Mouse (Mus musculus): ENCODE results near the gene Rnf5.

The Rnf5 gene

DNA sequence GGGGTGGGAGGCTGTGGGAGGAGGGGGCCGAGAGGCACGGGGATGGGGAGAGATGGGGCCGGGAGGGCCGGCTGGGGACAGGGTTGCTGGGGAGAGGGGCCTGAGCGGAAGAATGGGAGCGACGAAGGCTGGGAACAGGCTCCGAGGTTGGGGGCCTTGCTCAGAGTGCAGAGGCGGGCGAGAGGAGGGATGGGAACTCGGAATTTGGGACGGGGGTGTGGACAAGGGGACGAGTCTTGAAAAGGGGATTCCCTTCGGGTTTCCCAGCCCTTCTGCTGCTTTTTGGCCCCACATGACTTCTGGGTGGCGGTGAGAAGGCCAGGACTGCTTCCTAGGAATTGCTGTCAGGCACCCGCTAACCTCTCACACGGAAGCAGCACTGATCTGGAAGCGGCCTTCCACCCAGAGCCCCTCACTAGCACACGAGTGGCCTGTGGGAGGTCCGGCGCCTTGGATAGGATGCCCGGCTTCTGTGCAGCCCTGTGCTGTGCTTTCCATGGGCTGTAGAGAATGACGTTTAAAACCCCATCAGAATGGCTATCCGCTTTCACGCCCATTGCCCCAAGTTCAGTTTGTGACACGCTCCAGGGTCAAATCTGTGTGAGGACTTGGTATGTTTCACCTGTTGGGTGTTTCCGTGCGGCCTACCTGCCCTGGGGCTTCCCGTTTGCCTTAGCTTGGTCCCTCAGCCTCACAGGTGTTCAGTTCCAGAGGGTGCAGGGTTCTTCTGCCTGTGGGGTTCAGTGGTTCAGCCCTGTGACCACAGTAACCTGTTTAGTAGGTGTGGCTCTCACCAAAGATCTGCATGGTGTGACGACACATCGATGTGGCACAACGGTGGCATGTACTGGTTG lies 2.9 kb upstream of the Rnf5 start:
- no peak for DNase-seq (ENCODE audit: extremely low read depth, low read depth, low spot score)

- no peak for DNase-seq (ENCODE audit: extremely low read depth, low read depth, low spot score)
Measured at GRCm38 (mm10) chr17:34605609-34606008, 2.1 kb upstream of the Rnf5 start.

GRCm38 (mm10) chr17:34604511-34605237 lies 1.2 kb upstream of the Rnf5 start:
- DNase-seq (ENCODE audit: extremely low read depth, low read depth, low spot score) = no peak

- DNase-seq (ENCODE audit: extremely low read depth, low read depth, low spot score) = peak; percentile 91
Measured at GRCm38 (mm10) chr17:34604061-34604508, 595 bp upstream of the Rnf5 start, which contains the start of gene Agpat1. Agpat1 (plus strand) TSS chr17:34604262.

- no peak for DNase-seq (ENCODE audit: extremely low read depth, low read depth, low spot score)
Measured at GRCm38 (mm10) chr17:34601796-34602195, 1.7 kb downstream of the Rnf5 start.

GRCm38 (mm10) chr17:34599891-34600290 lies 3.6 kb downstream of the Rnf5 start:
- DNase-seq (ENCODE audit: extremely low read depth, low read depth, low spot score) = no peak

DNA sequence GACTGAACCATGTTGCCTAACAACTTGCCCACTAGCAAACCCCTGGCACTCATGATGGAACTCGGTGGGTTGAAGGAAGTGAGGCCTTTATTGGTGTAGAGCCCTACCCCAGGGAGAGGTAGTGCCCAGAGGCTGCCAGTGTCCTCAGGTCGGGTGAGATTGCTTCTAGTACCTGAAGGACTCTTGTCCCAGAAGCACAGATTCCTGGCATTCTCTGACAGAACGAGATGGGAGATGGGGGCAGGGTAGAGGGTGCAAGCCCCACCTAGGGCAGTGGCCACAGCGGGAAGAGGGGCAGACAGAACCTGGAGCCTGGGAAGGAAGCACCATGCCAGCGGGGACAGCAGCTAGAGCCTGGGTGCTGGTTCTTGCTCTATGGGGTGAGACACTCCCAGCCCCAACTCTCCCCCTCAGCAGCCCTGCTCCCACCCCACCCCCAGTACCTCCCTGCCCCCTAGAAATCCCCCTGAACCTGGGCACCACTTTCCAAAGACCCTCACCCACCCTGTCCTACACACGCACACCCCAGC lies 5.9 kb downstream of the Rnf5 start, which contains the start of gene Ager:
Ager (plus strand) TSS at position 297 of the 530 bp plus-strand sequence.
- no peak for DNase-seq (ENCODE audit: extremely low read depth, low read depth, low spot score)

DNA sequence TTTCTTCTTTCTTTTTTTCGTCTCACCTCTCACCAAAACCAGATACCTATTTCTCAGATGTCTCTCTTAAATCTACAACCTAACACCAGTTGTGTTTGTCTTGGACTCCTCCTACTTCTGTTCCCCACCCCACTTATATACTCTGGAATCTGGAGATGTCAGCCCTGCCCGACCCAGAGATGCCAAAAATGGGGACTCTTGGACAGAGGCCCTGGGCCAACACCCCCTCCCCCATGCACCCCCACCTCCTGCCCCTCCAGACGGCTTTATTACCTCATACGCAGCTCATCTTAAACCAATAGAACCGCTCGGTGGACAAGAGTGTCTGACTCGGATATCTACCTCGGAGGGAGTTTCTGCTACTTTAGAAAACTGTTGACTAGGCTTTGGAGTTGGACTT lies 7.4 kb downstream of the Rnf5 start:
- DNase-seq (ENCODE audit: extremely low read depth, low read depth, low spot score) = no peak

DNA sequence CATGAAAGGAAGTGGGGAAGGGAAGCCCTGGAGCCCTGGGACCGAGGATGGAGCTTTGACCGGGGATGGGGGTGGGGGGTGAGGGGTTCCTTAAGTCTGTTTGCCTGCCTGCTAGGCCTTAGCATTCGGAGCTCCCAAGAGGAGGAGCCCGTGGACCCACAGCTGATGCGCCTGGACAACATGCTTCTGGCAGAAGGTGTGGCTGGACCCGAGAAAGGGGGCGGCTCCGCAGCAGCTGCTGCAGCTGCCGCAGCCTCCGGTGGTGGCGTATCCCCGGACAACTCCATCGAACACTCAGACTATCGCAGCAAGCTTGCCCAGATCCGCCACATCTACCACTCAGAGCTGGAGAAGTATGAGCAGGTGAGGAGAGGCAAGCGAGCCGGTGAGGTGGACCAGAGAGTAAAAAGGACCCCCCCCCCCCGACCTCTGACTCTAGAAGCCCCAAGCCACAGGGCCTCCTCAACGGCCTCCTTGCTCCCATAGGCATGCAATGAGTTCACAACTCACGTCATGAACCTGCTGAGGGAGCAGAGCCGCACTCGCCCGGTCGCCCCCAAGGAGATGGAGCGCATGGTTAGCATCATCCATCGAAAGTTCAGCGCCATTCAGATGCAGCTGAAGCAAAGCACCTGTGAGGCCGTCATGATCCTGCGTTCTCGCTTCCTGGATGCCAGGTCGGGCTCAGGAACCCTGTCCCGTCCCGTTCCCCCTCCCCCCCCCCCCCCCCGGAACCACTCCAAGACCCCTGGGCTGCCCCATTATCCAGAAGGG lies 9.6 kb downstream of the Rnf5 start:
- DNase-seq (ENCODE audit: extremely low read depth, low read depth, low spot score) = no peak

DNA sequence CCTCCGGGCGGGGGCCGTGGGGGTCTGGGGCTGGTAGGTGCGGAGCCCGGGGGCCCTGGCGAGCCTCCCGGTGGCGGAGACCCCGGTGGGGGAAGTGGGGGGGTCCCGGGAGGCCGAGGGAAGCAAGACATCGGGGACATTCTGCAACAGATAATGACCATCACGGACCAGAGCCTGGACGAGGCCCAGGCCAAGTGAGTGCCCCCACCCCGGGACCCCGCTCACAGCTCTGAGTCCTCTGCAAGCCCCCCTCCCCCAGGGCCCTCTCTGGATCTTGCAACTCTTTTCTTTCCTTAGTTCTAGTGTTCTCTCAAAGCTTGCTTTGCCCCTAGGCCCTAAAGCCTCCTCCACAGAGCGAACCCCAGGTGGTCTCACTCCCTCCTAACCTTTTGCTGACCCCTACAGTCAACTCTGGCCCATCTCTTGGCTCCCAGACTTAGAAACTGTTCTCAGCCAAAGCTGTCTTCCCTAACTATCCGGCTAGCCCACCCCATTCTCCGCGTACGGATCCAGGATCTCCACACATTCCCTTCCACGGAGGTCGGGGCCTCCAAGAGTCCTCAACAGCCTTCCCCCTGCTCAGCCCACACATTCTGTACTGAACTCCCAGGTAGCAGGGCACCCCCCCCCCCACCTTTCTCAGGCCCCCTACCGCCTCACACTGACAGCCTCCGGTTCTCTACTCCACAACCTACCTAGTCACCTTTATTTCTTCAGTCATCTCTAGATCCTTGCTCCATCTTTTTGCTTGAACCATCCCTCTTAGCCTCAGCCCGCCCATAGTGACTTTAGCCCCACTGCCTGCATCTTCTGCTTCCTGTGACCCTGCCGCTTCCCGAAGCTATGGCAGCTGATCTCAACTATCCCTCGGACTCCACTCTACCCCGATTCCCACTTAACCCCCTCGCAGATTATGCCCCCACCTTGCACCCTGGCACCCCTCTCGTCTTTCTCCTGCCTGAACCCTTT lies 10.6 kb downstream of the Rnf5 start:
- DNase-seq (ENCODE audit: extremely low read depth, low read depth, low spot score) = no peak

DNA sequence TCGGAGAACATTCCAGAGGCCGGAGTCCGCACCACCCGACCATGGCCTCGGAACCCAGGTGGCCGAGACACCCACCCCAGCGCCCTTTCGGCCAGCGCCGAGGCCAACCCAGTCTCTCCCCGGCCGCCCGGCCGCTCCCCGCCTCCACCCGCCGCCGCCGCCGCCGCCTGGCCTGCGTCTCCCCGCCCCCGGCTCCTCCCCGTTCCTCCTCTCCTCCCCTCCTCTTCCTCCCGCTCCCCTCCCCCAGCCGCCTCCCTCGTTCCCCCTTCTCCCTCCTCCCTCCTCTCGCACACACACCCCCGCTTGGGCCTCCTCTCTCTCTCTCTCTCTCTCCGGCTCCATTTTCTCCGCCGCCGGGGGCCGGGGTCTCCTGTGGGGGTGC lies 11.5 kb downstream of the Rnf5 start:
- no peak for DNase-seq (ENCODE audit: extremely low read depth, low read depth, low spot score)

GRCm38 (mm10) chr17:34591029-34591993 lies 12.2 kb downstream of the Rnf5 start, which contains the start of gene Pbx2:
Pbx2 (plus strand) TSS chr17:34591266.
- no peak for DNase-seq (ENCODE audit: extremely low read depth, low read depth, low spot score)

DNA sequence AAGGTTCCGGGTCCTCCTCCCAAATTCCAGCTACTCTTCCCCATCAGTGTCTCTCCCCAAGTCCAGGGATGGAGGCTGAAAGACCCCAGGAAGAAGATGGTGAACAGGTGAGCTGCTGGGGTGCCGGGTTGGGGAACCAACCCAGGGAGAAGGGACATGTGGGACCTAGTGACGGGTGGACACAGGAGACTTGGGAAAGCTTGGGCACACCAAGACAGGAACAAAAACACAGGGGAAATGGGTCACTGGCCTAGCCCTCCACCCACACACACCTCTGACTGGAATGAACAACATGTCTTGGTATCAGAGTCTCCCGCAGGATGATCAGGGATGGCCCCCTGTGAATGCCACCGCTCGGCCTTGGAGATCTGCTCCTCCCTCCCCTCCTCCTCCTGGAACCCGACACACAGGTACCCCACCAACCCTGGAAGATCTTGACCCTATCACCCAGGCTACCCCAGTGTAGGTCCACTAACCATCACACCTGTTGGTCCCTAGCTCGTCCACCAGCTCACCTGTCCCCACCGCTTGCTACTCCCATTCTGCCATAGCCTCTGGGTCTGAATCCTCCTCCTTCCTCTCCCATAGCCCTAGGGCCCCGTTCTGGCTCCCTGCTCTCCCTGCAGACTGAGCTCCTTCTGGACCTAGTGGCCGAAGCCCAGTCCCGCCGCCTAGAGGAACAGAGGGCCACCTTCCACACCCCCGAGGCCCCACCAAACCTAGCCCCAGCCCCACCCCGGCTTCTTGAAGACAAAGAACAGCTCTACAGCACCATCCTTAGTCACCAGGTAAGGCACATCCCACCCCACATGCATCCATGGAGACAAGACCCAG lies 13.1 kb downstream of the Rnf5 start:
- DNase-seq (ENCODE audit: extremely low read depth, low read depth, low spot score) = no peak

GRCm38 (mm10) chr17:34589681-34590101 lies 13.8 kb downstream of the Rnf5 start, which contains the start of gene Gpsm3:
Gpsm3 (plus strand) TSS chr17:34589806.
- no peak for DNase-seq (ENCODE audit: extremely low read depth, low read depth, low spot score)

DNA sequence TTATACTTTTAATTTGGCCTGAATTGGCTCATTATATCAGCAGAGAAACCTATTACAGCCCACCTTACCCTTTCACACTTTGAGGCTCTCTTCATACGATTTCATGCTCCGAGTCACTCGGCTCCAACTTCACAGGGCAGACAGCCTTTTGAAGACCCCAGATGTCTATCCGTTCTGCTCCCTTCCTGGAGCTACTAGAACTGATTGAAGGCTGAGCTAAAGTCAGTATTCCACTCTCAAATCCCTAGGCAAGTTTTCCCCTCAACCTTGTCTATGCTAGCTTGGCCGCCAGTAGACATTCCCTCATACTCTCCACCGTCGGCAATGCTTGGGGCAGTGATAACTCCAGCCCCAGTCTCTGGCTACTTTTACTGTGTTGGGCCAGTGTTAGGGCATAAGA lies 14.3 kb downstream of the Rnf5 start:
- DNase-seq (ENCODE audit: extremely low read depth, low read depth, low spot score) = no peak

DNA sequence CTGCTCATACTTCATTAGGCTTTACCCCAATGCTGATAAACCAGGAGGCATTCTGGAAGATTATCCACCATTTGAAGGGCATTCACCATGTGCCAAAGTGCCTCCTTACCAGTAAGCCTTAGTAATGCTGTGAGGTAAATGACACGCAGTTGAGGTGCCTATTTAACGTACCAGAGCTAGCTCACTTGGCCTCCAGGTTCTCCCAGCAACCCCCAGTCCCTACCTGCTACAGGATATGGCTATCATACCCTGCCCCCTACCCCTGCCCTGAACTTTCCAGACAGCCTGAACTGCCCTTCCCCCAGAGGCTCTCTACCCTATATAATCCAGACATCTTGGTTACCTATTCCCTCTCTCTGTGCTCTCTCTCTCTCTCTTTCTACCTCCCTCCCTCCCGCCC lies 14.7 kb downstream of the Rnf5 start:
- no peak for DNase-seq (ENCODE audit: extremely low read depth, low read depth, low spot score)

DNA sequence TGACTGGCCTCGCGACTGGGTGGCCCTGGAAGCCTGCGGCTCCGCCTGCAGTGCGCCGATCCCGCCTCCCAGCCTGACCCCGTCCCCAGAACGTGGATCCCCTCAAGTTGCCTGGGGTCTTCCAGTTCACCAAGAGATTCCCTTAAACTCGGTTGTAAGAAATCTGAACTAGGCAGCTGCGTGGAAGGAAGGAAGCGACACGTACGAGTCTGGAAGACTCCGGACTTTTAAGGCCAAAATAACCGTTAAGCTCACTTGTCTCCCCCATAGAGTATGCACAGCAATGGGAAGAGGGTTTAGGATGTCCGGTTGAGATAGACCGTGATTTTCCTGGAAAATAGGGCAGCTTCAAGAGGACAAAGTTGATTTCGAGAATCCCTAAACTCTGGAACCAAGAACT lies 15.7 kb downstream of the Rnf5 start:
- no peak for DNase-seq (ENCODE audit: extremely low read depth, low read depth, low spot score)

DNA sequence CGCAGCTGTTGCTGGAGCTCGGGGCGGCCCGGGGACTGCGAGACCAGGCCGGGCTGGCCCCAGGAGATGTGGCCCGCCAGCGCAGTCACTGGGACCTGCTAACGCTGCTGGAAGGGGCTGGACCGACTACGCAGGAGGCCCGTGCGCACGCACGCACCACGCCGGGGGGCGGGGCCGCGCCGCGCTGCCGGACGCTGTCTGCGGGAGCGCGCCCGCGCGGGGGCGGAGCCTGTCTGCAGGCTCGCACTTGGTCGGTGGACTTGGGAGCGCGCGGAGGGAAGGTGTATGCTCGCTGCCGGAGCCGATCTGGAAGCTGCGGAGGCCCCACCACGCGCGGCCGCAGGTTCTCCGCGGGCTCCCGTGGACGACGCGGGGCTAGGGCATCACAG lies 16.1 kb downstream of the Rnf5 start:
- DNase-seq (ENCODE audit: extremely low read depth, low read depth, low spot score) = no peak
